Mouse (Mus musculus): ENCODE measurements around the gene H2-Q2.
"Not testable (repeated sequence)": the region's sequence is repeated elsewhere in the genome, so short reads cannot be mapped to it uniquely, and the experiment has no call there.

H2-Q2 gene

DNA sequence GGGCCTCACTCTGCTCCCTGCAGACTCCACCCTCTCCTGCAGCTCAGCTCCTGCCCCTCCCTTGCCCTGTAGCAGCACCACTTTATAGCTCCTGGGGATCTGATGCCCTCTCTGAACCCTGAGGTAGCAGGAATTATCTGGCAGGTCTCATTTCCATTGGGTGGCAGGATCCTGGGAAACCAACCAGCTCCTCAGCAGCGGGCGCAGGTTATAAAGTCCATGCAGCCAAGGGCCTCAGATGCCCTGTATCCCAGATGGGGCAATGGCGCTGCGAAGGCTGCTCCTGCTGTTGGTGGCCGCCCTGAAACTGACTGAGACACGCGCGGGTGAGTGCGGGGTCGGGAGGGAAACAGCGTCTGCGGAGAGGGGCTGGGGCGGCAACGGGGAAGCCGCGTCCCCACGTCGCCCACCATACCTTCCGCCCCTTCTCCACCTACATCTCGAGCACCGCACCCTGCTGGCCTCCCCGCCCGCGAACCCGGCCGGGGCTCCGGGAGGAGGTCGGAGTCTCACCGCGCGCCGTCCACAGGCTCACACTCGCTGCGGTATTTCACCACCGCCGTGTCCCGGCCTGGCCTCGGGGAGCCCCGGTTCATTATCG lies at the start of gene H2-Q2:
TSS of gene H2-Q2 (plus strand) at position 172 of the 601 bp plus-strand sequence.
- no peak for DNase-seq

DNA sequence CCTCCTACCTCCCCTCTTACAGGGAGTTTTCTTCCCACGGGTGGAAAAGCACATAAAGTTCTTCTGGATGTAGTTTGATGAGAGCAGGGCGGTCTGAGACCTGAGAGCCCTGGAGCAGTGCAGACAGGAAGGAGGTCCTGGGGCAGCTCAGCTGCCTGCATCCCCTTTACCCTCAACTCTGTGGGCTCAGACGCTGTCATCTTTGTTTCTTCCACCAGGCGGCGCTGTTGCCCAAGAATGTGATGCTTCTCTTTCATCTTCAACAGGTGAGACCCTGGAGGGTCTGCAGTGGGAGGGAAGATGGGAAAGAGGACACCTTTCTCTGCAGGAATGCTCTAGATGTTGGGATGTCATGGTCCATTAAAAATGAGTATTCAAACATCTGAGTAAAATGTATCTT lies 46.2 kb upstream of the H2-Q2 start:
- not testable (repeated sequence) for DNase-seq

DNA sequence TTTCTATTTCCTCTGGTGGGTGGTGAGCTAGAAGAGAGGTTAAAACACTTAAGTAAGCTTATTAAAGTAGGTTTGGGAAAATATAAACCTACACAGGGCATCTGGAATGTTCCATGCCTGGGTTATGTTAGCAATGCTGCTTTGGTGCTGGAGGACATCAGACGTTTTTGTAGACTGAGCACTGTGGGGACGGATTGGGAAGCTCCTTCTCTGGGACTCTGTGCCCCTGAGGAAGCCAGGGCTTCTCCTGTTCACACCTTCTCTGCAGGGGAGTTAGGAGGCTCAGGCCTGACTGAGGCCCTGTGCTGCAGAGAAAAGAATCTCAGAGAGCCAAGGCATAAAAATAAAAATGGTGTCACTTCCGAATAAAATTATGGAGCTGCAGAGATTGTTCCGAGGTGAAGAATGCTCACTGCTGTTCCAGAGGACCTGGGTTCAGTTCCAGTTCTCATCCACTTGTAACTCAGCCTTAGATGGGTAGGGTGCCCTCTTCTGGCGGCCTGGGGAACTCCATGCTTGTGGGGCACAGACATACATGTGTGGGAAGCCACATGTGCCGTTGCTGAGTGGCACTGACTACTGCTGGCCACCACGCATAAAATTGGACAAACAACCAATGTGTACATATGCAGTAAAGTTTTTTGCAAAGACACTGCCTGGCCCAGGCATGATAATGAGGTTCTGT lies 41.6 kb upstream of the H2-Q2 start:
- DNase-seq: not testable (repeated sequence)

DNA sequence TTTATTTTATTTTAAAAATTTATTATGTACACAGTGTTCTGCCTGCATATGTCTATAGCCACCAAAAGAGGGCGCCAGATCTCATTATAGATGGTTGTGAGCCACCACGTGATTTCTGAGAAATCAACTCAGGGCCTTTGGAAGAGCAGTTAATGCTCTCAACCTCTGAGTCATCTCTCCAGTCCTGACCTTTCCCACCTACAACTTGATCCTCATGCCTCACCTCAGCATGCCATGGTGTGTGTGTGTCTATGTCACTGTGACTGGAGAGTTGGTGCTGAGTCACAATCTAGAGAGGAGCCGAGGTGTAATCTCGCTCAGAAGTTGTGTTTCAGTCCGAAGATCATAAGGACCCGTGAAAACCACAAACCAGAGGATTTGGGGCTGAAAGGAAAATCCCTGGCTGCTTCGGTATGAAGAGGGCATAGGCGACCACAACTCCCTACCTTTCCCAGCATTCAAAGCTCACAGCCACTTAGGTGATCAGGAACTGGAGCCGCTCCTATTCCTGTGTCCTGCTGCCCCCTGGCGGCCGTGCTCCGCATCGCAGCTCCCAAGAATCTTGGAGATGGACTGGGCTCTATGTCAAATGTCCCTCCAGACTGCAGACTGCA lies 40.3 kb upstream of the H2-Q2 start:
- peak; percentile 78 for DNase-seq

DNA sequence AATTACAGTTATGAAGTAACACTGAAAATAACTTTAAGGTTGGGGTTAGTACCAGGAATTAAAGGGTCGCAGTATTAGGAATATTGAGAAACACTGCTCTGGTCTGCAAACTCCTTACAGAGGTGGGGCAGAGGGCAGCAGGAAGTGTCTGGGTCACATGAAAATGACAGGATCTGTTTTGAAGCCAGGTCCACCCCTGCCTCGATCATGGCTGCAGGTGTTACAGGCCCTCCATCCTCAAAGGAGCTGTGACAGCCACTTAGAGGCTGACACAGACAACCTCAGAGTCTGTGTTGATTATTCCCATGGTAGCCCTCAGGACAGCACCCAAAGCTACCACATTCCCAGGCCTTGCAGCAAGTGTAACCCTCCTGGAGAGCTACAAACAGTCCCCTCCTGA lies 38.8 kb upstream of the H2-Q2 start:
- no peak for DNase-seq

DNA sequence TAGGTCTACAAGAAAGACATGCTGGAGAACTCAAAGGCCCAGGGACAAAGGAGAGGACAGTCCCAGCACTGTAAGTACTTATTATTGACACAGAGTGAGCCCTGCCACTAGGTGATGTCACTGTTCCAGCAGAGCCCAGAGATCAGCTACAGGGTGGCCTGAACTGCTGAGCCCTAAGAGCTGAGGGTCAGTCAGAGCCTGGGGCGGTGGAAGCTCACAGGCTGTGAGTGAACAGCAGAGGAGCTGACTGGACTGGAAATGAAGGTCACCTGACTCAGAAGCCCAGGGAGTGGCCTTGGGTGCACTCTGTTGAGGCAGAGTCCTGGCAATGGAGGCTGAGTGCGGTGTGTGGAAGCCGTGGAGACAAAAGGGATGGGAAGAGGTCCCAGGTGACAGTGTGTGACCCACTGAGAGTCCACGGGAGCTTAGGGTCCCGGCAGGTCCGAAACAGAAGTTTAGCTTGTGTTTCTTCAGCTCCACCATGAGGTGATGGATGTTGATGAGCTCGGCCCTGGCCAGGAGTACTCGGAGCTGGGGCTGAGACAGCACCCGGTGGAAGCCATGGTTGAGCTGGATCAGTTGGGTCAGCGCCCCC lies 38.2 kb upstream of the H2-Q2 start:
- DNase-seq: no peak

DNA sequence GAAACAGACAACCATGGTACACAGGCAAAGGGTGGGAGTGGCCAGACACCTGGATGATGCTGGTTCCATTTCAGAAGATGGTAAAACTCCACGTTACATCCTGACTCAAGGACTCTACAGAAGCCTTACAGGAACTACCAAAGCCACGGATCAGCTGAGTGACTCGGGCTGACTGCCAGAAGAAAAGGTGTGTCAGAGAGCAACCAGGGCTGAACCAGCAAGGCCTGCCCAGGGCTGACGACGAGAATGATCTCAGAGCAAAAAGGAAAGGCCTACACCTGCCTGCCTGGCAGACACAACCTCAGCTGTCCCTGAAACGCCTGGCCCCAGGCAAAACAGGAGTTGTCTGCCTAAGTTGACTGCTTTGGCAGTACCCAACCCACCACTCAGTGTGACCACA lies 37.6 kb upstream of the H2-Q2 start:
- no peak for DNase-seq

DNA sequence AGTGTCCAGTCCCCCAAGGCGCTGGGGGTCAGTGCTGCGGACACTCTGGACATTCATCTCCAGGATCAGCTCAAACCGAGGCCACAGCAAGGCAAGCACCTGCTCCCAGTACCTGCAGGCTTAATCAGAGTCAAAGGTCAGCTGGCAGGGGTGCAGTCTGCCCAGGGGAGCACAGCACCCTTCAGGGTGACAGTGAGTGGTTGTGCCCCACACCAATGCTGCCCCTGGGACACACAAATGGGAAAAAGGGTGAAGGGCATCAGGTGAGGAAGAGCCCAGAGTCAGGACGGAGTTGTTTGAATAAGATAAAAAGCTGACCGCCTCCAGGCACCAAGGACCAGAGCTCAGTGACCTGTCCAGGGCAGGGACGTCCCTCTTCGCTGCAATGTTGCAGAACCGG lies 37.1 kb upstream of the H2-Q2 start:
- DNase-seq: not testable (repeated sequence)

DNA sequence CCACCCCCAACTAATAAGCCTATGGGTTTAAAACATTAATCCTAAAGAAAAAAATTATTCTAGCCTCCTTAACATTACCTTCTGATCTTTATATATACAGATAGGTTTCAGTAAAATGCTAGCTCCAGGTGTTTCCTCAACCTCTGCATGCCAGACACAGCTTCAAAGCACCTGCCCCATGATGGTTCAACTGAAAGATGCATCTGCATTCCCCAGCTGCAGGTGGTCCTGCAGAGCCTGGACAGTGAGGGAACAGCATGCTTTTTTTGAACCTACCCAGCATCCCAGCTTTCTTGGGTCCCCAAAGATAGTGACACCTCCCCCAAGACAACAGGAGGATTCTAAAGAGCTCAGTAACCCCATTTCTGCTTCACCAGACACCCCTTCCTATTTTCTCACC lies 23.4 kb upstream of the H2-Q2 start:
- no peak for DNase-seq

DNA sequence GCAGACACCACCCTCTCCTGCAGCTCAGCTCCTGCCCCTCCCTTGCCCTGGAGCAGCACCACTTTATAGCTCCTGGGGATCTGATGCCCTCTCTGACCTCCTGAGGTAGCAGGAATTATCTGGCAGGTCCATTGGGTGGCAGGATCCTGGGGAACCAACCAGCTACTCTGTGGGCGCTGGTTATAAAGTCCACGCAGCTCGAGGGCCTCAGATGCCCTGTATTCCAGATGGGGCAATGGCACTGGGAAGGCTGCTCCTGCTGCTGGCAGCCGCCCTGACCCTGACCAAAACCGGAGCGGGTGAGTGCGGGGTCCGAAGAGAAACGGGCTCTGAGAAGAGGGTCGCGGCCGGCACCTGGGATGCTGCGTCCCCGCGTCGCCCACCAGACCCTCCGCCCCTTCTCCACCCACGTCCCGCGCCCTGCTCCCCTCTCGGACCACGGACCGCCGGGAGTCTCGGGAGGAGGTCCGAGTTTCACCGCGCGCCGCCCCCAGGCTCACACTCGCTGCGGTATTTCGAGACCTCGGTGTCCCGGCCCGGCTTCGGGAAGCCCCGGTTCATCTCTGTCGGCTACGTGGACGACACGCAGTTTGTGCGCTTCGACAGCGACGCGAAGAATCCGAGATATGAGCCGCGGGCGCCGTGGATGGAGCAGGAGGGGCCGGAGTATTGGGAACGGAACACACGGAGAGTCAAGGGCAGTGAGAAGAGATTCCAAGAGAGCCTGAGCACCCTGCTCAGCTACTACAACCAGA lies 21.5 kb upstream of the H2-Q2 start, which contains the start of gene H2-Q1:
TSS of gene H2-Q1 (plus strand) at position 79 of the 755 bp plus-strand sequence.
- no peak for DNase-seq

DNA sequence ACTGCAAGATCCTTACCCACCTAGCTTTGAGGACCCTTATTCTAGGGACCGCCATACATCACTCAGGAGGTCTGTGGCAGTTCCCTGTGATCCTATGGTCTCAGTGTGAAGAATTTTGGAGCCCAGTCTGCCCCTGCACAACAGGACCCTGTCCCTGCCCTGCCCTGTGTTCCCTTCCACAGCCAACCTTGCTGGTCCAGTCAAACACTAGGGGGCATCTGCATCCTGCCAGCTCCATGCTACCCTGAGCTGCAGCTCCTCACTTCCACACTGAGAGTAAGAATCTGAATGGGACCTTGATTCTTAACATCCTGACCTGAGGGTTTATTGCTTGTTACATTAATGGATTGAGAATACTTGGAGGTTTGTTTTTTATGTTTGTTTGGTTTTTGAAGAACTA lies 16.9 kb upstream of the H2-Q2 start:
- not testable (repeated sequence) for DNase-seq

DNA sequence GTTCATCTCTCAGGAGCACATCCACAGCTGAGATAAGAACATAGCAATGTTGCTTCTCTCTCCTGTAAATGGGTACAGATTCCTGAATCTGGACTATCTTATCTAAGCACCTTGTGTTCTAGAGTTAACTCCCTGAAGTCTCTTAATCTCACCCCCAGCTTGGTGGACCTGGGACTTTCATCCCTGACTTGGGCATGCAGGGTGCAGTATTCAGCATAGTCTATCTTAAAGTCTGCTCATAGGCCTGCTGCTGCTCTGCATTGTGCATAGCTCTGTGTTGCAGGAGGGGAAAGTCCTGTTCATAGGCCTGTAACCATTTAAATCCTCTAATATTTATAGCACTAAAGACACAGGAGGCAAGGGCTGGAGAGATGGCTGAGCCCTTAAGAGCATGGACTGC lies 16.0 kb upstream of the H2-Q2 start:
- not testable (repeated sequence) for DNase-seq

DNA sequence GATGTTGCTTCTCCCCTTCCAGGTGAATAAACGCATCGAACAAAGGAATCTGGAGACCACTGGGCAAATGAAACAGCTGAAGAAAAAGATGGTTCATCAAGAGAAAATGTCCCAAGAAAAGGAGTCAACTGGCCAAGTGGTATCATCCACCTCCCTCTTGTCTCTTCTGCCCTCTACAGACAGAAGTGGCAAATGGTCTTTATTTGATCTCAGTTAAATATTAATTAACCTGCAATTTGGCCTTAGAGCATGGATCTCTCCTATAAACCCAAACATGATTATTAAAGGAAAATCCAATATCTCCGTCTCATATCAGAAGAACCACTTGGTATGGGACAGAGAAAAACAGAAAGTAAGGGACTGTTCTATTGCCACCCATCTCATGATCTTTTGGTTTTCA lies 12.3 kb upstream of the H2-Q2 start:
- DNase-seq: not testable (repeated sequence)

DNA sequence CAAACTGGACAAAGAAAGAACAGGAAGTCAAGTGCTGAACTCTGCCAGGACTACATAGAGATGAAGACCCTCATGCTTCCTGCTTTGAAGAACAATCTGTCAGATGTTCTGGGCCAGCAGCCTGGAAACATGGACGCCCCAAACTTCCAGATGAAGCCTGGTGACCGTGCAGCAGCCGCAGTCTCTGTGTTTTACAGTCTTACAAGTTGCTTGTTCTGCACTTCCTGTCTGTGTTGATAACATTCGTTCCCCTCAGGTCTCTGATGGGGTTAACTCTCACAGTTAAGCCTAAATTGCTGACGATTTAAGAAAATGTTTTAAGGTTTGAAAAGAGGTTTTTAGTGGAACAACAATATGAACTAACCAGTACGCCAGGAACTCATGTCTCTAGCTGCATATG lies 10.5 kb upstream of the H2-Q2 start:
- not testable (repeated sequence) for DNase-seq

DNA sequence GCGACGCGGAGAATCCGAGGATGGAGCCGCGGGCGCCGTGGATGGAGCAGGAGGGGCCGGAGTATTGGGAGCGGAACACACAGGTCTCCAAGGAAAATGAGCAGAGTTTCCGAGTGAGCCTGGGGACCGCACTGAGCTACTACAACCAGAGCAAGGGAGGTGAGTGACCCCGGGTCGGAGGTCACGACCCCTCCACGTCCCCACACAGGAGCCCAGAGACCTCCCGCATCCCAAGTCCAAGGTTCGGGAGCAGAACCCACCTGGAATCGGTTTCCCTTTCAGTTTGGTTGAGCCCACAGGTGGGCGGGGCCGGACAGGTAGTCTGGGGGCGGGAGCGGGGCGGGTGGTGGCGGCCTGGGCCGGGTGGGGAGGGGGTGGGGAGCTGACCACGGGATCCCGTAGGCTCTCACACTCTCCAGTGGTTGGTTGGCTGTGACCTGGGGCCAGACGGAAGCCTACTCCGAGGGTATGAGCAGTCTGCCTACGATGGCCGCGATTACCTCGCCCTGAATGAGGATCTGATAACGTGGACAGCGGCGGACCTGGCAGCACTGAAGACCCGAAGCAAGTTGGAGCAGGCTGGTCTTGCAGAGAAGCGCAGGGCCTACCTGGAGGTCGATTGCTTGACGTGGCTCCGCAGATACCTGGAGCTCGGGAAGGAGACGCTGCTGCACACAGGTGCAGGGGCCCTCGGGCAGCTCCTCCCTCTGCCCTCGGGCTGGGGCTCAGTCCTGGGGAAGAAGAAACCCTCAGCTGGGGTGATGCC lies 852 bp downstream of the H2-Q2 start:
- no peak for DNase-seq

DNA sequence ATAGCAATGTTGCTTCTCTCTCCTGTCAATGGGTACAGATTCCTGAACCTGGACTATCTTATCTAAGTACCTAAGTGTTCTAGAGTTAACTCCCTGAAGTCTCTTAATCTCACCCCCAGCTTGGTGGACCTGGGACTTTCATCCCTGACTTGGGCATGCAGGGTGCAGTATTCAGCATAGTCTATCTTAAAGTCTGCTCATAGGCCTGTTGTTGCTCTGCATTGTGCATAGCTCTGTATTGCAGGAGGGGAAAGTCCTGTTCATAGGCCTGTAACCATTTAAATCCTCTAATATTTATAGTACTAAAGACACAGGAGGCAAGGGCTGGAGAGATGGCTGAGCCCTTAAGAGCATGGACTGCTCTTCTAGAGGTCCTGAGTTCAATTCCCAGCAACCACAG lies 5.6 kb downstream of the H2-Q2 start:
- DNase-seq: not testable (repeated sequence)

DNA sequence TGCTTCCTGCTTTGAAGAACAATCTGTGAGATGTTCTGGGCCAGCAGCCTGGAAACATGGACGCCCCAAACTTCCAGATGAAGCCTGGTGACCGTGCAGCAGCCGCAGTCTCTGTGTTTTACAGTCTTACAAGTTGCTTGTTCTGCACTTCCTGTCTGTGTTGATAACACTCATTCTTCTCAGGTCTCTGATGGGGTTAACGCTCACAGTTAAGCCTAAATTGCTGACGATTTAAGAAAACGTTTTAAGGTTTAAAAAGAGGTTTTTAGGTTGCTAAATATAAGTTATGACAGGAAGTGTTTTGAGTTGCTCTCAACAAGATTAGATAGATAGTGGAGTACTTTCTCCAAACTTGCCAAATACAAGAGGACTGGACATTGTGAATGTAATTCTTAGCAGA lies 11.2 kb downstream of the H2-Q2 start:
- not testable (repeated sequence) for DNase-seq

DNA sequence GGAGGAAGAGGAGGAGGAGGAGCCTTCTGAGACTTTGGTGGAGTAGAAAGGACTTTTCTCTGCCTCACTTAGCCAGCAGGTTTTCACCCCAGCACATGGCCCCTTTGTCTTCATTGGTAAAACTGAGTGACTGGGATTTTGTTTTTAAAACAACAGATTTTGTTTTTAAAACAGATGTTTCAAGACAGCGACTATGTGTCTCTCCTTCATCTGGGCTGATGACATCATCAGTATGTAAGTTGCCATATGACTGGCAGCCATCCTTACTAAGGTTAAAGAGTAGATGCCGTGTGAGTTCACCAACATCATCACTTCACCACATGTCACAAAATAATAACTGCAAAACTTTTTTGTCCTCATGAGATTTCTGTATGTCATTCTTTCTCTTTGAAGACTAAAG lies 12.0 kb downstream of the H2-Q2 start:
- no peak for DNase-seq

DNA sequence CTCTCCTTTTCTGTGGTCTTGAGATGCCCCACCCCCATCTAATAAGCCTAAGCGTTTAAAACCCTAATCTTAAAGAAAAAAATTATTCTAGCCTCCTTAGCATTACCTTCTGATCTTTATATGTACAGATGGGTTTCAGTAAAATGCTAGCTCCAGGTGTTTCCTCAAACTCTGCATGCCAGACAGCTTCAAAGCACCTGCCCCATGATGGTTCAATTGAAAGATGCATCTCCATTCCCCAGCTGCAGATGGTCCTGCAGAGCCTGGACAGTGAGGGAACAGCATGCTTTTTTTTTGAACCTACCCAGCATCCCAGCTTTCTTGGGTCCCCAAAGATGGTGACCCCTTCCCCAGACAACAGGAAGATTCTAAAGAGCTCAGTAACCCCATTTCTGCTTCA lies 15.0 kb downstream of the H2-Q2 start:
- DNase-seq: no peak

DNA sequence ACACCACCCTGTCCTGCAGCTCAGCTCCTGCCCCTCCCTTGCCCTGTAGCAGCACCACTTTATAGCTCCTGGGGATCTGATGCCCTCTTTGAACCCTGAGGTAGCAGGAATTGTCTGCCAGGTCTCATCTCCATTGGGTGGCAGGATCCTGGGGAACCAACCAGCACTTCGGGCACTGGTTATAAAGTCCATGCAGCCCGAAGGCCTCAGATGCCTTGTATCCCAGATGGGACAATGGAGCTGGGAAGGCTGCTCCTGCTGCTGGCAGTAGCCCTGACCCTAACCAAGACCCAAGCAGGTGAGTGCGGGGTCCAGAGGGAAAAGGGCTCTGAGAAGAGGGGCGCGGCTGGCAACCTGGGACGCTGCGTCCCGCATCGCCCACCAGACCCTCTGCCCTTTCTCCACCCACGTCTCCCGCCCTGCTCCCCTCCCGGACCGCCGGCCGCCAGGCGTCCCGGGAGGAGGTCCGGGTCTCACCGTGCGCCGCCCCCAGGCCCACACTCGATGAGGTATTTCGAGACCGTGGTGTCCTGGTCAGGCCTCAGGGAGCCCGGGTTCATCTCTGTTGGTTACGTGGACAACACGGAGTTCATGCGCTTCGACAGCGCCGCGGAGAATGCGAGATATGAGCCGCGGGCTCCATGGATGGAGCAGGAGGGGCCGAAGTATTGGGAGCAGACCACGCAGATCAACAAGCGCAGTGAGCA lies 16.9 kb downstream of the H2-Q2 start:
- DNase-seq: no peak

DNA sequence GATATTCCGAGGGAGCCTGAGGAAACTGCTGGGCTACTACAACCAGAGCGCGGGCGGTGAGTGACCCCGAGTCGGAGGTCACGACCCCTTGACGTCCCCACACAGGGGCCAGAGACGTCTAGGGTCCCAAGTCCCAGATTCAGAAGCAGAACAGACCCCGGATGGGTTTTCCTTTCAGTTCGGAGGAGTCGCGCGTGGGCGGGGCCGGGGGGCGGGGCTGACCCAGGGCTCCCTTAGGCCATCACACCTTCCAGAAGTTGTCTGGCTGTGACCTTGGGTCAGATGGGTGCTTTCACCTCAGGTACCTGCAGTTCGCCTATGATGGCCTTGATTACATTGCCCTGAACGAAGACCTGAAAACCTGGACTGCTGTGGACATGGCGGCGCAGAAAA lies 17.4 kb downstream of the H2-Q2 start:
- no peak for DNase-seq

DNA sequence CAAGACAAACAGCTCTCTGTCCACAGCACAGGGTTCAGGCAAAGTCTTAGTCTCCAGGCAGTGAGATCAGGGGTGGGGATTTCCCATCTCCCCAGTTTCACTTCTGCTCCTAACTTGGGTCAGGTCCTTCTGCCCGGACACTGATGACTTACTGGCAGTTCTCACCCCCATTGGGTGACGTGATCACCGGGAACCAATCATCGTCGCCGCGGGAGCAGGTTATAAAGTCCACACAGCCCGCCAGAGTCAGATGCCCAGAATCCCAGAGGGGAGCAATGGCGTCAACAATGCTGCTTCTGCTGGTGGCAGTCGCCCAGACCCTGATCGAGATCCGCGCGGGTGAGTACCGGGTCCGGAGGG lies 37.3 kb downstream of the H2-Q2 start, which contains the start of gene H2-Q4:
TSS of gene H2-Q4 (plus strand) at position 249 of the 360 bp plus-strand sequence.
- peak; percentile 46 for DNase-seq
